Mouse (Mus musculus): ENCODE measurements at regions not wholly inside any gene's neighbourhood (a gene's known extent, or its start where the extent isn't known, plus 50 kb on each side); places are given as distances from the start of the nearest gene placed in this dataset.

DNA sequence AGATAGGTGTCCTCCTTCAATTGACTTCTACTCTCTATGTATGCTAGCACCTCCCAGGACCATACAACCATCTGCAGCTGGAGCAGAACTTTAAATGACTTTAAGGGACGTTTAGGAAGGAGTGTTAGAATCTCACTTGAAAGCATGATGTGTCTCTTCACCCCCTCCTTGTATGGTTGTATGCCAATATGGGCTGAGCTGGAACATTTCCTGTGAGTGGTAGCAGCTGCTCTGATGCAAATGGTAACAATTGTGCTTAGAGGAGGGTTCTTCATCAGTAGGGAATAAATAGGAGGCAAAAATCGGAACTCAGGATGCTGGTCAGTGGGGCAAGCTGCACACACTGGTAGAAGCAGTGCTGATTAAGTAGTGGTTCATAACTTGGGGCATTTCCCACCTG lies 294.1 kb upstream of the Dpp10 start:
- WGBS: 53% methylated on average over 2 of the region's 2 CpGs
- no peak overlapping the region for H3K4me3 ChIP-seq (ENCODE audit: insufficient read depth, low read depth, low read length)
- H3K4me1 ChIP-seq (ENCODE audit: control insufficient read depth, insufficient read depth, low read length): no peaks in the 10 kb centered on the region
- no peak overlapping the region for H3K27ac ChIP-seq (replicated peaks; ENCODE audit: insufficient read depth, low read depth, low read length)
- H3K27me3 ChIP-seq (ENCODE audit: control insufficient read depth, insufficient read depth, low read length): no peaks in the 10 kb centered on the region
- no peaks in the 10 kb centered on the region for H3K79me2 ChIP-seq (ENCODE audit: control insufficient read depth, insufficient read depth, low read length)
- H3K36me3 ChIP-seq (ENCODE audit: control insufficient read depth, insufficient read depth, low read length): no peaks in the 10 kb centered on the region
- no peak for DNase-seq (ENCODE audit: extremely low read depth, low read depth, low spot score)
- no peak for TF ChIP-seq CTCF (IDR thresholded peaks at IDR 0.05; ENCODE audit: low read depth, low read length)
- TF ChIP-seq POLR2A (IDR thresholded peaks at IDR 0.05; ENCODE audit: extremely low read depth, insufficient read depth, low read length): no peak
- no peak overlapping the region for H3K9ac ChIP-seq (ENCODE audit: low read depth, low read length)

DNA sequence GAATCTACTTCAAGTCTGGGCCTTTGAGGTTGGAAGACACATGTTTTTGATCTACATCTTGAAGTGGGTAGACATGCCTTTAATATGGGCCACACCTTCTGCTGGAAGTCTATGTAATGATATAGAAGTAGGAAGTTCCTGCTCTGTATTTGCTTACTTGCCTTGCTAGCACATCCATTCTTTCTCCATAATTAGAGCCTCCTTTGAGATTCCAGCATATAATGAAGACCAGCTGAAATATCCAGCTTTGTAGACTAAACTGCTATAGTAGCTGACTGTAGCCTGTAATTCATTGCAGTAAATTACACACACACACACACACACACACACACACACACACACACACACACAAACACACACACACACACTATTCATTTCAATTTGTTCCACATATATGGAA lies 293.3 kb upstream of the Dpp10 start:
- Histone ChIP-seq H3K36me3 (ENCODE audit: control insufficient read depth, insufficient read depth, low read length) (no peaks in the 10 kb centered on the region), H3K79me2 (ENCODE audit: control insufficient read depth, insufficient read depth, low read length) (no peaks in the 10 kb centered on the region), H3K4me3 (ENCODE audit: insufficient read depth, low read depth, low read length) (no peak overlapping the region), H3K9ac (ENCODE audit: low read depth, low read length) (no peak overlapping the region), H3K4me1 (ENCODE audit: control insufficient read depth, insufficient read depth, low read length) (no peaks in the 10 kb centered on the region), H3K27ac (replicated peaks; ENCODE audit: insufficient read depth, low read depth, low read length) (no peak overlapping the region), H3K27me3 (ENCODE audit: control insufficient read depth, insufficient read depth, low read length) (no peaks in the 10 kb centered on the region)
- TF ChIP-seq CTCF (IDR thresholded peaks at IDR 0.05; ENCODE audit: low read depth, low read length): no peak
- no peak for TF ChIP-seq POLR2A (IDR thresholded peaks at IDR 0.05; ENCODE audit: extremely low read depth, insufficient read depth, low read length)
- no peak for DNase-seq (ENCODE audit: extremely low read depth, low read depth, low spot score)

DNA sequence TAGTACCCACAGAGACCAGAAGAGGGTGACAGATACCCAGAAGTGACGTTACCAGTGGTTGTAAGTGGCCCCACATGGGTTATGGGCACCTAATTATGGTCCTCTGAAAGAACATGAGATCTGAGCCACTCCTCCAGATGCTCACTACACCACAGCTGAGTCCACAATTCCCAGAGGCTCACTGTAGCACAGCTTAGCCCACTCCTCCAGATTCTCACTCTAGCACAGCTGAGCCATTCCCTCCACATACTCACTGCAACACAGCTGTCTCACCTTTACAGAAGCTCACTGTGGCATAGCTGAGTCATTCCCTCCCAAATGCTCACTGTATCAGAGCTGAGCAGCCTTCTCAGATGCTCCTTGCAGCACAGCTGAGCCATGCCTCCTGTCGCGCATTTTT lies 286.9 kb upstream of the Dpp10 start:
- Histone ChIP-seq H3K27ac (replicated peaks; ENCODE audit: insufficient read depth, low read depth, low read length) (no peak overlapping the region), H3K36me3 (ENCODE audit: control insufficient read depth, insufficient read depth, low read length) (no peaks in the 10 kb centered on the region), H3K27me3 (ENCODE audit: control insufficient read depth, insufficient read depth, low read length) (no peaks in the 10 kb centered on the region), H3K4me3 (ENCODE audit: insufficient read depth, low read depth, low read length) (no peak overlapping the region), H3K4me1 (ENCODE audit: control insufficient read depth, insufficient read depth, low read length) (no peaks in the 10 kb centered on the region), H3K9ac (ENCODE audit: low read depth, low read length) (no peak overlapping the region), H3K79me2 (ENCODE audit: control insufficient read depth, insufficient read depth, low read length) (no peaks in the 10 kb centered on the region)
- whole genome bisulfite sequencing: 77% methylated on average over 3 of the region's 3 CpGs
- no peak for DNase-seq (ENCODE audit: extremely low read depth, low read depth, low spot score)
- TF ChIP-seq CTCF (IDR thresholded peaks at IDR 0.05; ENCODE audit: low read depth, low read length): no peak
- no peak for TF ChIP-seq POLR2A (IDR thresholded peaks at IDR 0.05; ENCODE audit: extremely low read depth, insufficient read depth, low read length)

Measured in liver, adult 2 months (tissue).